Mouse (Mus musculus): ENCODE measurements around the gene Paqr9. TPM values are rescaled to one million over a fixed set of nuclear protein-coding genes. Genes with fewer than 3 reads are reported as not detected.

Paqr9 gene
- total and polyA plus RNA-seq, 2 experiments from 2014 or later: 6.3 to 26.0 TPM

DNA sequence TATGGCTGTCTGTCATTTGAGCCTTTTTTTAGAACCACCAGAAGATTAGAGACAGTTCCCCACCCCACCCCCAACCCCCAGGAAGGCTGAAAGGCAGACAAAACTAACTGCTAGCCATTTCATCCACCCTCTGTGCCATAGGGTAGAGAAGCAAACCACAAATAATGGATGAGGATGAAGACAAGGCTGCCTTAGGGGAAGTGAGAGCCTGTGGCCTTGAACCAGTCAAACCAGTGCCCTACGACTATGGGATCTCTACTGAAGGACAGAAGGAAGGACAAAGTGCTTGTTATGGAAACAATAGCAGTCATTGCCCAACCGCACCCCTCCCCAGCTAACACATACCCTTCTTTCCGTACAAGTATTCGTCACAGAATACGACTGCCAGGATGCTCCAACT, 9.8 kb downstream of the Paqr9 start:
- WGBS: 90% methylated on average over 5 of the region's 5 CpGs
- Histone ChIP-seq H3K4me2 (ENCODE audit: low read depth) (no peak overlapping the region), H3K27me3 (ENCODE audit: insufficient read depth, low read length) (no peaks in the 10 kb centered on the region), H3K27ac (ENCODE audit: low read depth, low read length) (no peak overlapping the region), H3K4me1 (ENCODE audit: insufficient read depth) (no peaks in the 10 kb centered on the region), H3K9me3 (ENCODE audit: low read length) (no peaks in the 10 kb centered on the region), H3K9ac (no peak overlapping the region), H3K4me3 (ENCODE audit: low read depth, low read length) (no peak overlapping the region), H3K36me3 (ENCODE audit: insufficient read depth) (no peaks in the 10 kb centered on the region)
- TF ChIP-seq CTCF (IDR thresholded peaks at IDR 0.05; ENCODE audit: low read depth): no peak
- ATAC-seq (no peak), DNase-seq (no peak)

DNA sequence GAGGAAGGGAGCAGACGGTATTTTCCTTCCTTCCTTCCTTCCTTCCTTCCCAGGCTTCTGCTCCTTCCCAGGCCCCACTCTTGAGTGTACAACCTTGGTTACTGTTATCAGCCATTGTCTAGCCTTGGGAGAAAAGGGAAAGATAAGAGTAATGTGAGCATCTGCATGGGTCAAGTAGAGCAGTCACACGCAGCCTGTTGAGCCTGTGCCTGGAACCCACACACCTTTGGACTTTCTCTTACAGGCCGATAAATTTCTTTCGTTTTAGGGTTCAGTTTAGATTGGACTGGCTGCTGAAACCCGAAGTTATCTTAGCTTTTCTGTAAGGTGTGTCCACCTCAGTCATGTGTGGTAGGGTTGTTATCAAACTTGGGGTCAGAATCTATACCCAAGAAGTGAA, 10.5 kb downstream of the Paqr9 start:
- Histone ChIP-seq H3K4me3 (ENCODE audit: low read depth, low read length) (no peak overlapping the region), H3K4me2 (ENCODE audit: low read depth) (no peak overlapping the region), H3K27me3 (ENCODE audit: insufficient read depth, low read length) (no peaks in the 10 kb centered on the region), H3K9me3 (ENCODE audit: low read length) (no peaks in the 10 kb centered on the region), H3K9ac (no peak overlapping the region), H3K27ac (ENCODE audit: low read depth, low read length) (no peak overlapping the region), H3K4me1 (ENCODE audit: insufficient read depth) (no peaks in the 10 kb centered on the region), H3K36me3 (ENCODE audit: insufficient read depth) (no peaks in the 10 kb centered on the region)
- no peak for DNase-seq
- TF ChIP-seq CTCF (IDR thresholded peaks at IDR 0.05; ENCODE audit: low read depth): no peak
- 94% methylated on average over 5 of the region's 5 CpGs for WGBS
- no peak for ATAC-seq

DNA sequence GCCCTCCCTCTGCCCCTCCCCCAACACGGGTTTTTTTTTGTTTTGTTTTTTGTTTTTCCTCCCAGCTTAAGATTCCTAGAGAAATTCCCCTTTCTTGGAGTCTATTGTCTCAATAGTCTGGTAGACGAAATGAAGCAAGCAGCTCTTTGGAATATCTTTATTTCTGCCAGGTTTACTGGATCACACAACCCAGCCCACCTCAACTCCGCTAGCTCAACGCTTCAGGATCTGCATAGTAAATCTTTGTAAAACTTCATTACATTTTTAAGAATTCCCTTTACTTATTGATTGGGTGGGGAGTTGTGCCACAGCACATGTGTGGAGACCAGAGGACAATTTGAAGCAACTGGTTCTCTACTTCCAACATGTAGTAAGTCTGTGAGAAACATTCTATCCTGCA, 11.1 kb downstream of the Paqr9 start:
- Histone ChIP-seq H3K4me1 (ENCODE audit: insufficient read depth) (no peaks in the 10 kb centered on the region), H3K36me3 (ENCODE audit: insufficient read depth) (no peaks in the 10 kb centered on the region), H3K27me3 (ENCODE audit: insufficient read depth, low read length) (no peaks in the 10 kb centered on the region), H3K9ac (no peak overlapping the region), H3K4me2 (ENCODE audit: low read depth) (no peak overlapping the region), H3K4me3 (ENCODE audit: low read depth, low read length) (no peak overlapping the region), H3K27ac (ENCODE audit: low read depth, low read length) (no peak overlapping the region), H3K9me3 (ENCODE audit: low read length) (no peaks in the 10 kb centered on the region)
- TF ChIP-seq CTCF (IDR thresholded peaks at IDR 0.05; ENCODE audit: low read depth): no peak
- DNase-seq (no peak), ATAC-seq (no peak)
- 84% methylated on average over 4 of the region's 4 CpGs for WGBS

DNA sequence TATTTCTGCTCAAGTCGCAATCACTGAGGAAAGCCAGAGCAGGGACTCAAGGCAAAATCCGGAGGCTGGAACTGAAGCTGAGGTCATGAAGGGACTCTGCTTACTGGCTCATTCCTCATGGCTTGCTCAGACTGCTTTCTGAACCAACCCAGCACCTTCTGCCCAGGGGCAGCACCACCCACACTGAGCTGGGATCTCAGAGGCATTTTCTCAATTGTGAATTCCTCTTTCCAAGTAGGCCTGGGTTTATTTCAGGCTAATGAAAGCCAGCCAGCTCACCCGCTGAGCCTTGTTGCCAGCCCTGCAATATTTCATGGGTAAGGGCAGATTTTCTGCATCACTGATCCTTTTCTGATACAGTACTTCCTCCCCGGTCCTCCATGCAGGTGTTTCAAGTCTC, 12.0 kb downstream of the Paqr9 start:
- H3K27ac ChIP-seq (ENCODE audit: low read depth, low read length): no peak overlapping the region
- no peaks in the 10 kb centered on the region for H3K9me3 ChIP-seq (ENCODE audit: low read length)
- TF ChIP-seq CTCF (IDR thresholded peaks at IDR 0.05; ENCODE audit: low read depth): no peak
- no peak overlapping the region for H3K4me3 ChIP-seq (ENCODE audit: low read depth, low read length)
- DNase-seq (no peak), ATAC-seq (no peak)
- H3K4me2 ChIP-seq (ENCODE audit: low read depth): no peak overlapping the region
- no peaks in the 10 kb centered on the region for H3K27me3 ChIP-seq (ENCODE audit: insufficient read depth, low read length)
- 66% methylated on average over 4 of the region's 4 CpGs for WGBS
- no peaks in the 10 kb centered on the region for H3K4me1 ChIP-seq (ENCODE audit: insufficient read depth)
- H3K36me3 ChIP-seq (ENCODE audit: insufficient read depth): no peaks in the 10 kb centered on the region
- no peak overlapping the region for H3K9ac ChIP-seq

DNA sequence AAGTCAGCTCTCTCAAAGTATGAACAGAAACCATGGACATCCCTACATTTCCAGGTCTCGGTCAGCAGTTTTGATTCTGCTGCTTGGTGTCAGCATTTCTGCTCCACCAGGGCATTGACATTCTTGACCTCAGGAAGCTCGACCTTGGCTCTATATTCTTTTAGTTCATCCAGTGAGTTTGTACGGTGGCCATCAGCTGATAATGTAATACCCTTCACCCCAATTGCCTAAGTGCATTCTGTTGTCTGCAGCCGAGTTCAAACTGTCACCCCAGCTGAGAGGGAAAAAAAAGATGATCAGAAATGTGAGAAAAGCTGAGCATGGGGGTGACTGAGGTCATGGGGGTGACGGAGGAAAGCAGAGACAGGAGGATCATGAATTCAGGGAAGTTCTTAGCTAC, 13.1 kb downstream of the Paqr9 start:
- DNase-seq (no peak), ATAC-seq (no peak)
- WGBS: 82% methylated on average over 5 of the region's 5 CpGs
- Histone ChIP-seq H3K27me3 (ENCODE audit: insufficient read depth, low read length) (no peaks in the 10 kb centered on the region), H3K4me2 (ENCODE audit: low read depth) (no peak overlapping the region), H3K4me3 (ENCODE audit: low read depth, low read length) (no peak overlapping the region), H3K9ac (no peak overlapping the region), H3K36me3 (ENCODE audit: insufficient read depth) (no peaks in the 10 kb centered on the region), H3K9me3 (ENCODE audit: low read length) (no peaks in the 10 kb centered on the region), H3K4me1 (ENCODE audit: insufficient read depth) (no peaks in the 10 kb centered on the region), H3K27ac (ENCODE audit: low read depth, low read length) (no peak overlapping the region)
- TF ChIP-seq CTCF (IDR thresholded peaks at IDR 0.05; ENCODE audit: low read depth): no peak

DNA sequence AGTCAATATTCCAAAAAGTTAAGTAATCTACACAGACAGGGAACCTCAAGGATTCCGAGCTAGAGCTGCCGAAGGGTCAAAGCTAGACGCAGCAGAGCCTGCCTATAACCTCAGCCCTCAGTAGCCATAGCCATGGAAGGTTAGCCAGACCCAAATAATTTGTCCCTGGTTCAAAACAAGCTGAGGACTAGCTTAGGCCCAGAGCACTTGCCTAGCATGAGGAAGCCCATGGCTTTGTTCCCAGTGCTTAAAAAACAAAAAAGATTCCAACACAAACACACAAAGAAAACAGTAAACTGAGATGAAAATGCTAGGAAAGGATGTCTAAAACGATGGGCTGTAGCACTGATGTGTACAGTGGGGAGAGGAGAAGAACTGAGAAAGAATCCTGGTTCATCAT, 14.7 kb downstream of the Paqr9 start:
- TF ChIP-seq CTCF (IDR thresholded peaks at IDR 0.05; ENCODE audit: low read depth): no peak

DNA sequence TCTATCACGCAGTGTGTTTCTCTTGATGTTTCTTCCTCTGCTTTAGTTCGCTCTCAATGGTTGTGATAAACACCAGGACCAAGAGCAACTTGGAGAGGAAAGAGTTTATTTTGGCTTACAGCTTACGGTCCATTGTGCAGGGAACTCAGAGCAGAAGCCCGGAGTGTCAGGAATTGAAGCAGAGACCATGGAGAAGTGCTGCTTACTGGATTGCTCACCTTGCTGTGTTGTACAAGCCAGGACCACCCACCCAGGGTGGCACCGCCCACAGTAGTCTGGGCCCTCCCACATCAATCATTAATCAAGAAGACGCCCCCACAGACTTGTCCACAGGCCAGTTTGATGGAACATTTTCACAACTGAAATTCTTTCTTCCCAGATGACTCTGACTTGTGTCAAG, 18.0 kb downstream of the Paqr9 start:
- H3K4me3 ChIP-seq (ENCODE audit: low read depth, low read length): no peak overlapping the region
- no peak overlapping the region for H3K9ac ChIP-seq
- no peak overlapping the region for H3K27ac ChIP-seq (ENCODE audit: low read depth, low read length)
- H3K9me3 ChIP-seq (ENCODE audit: low read length): no peaks in the 10 kb centered on the region
- no peak for DNase-seq
- H3K4me2 ChIP-seq (ENCODE audit: low read depth): no peak overlapping the region
- no peaks in the 10 kb centered on the region for H3K36me3 ChIP-seq (ENCODE audit: insufficient read depth)
- ATAC-seq: no peak
- H3K4me1 ChIP-seq (ENCODE audit: insufficient read depth): no peaks in the 10 kb centered on the region
- H3K27me3 ChIP-seq (ENCODE audit: insufficient read depth, low read length): no peaks in the 10 kb centered on the region
- no peak for TF ChIP-seq CTCF (IDR thresholded peaks at IDR 0.05; ENCODE audit: low read depth)
- WGBS: 90% methylated on average over 6 of the region's 6 CpGs

More for the DNA sequence above, 14.7 kb downstream of the Paqr9 start:
- no peaks in the 10 kb centered on the region for H3K36me3 ChIP-seq (ENCODE audit: insufficient read depth)
- H3K4me3 ChIP-seq (ENCODE audit: low read depth, low read length): no peak overlapping the region
- H3K9me3 ChIP-seq (ENCODE audit: low read length): no peaks in the 10 kb centered on the region
- H3K27ac ChIP-seq (ENCODE audit: low read depth, low read length): no peak overlapping the region
- ATAC-seq (no peak), DNase-seq (no peak)
- H3K4me1 ChIP-seq (ENCODE audit: insufficient read depth): no peaks in the 10 kb centered on the region
- H3K4me2 ChIP-seq (ENCODE audit: low read depth): no peak overlapping the region
- H3K9ac ChIP-seq: no peak overlapping the region
- H3K27me3 ChIP-seq (ENCODE audit: insufficient read depth, low read length): no peaks in the 10 kb centered on the region
- 82% methylated on average over 4 of the region's 4 CpGs for WGBS

DNA sequence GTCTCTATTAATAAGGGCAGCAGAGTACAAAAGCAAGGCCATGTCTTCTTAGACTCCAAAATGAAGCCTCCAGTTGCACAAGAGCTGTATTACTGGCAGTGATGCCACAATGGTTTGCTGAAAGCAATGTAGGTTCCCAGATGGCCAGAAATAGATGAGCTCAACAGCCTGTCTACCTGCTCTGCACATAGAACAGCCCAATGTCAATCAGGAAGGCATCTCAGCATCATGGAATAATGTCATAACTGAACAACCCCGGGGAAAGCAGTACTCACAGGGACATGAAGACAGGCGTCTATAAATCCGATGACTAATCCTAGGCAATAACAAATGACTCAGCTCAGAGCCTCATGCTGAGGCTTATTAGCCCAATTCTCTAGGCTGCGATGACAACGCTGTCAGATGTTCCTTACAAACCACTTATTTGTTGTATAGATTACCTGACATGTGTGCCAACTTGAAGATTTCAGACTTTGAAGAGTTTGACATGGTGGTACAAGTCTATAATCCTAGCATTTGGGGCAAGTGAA, 19.0 kb downstream of the Paqr9 start:
- Histone ChIP-seq H3K4me3 (ENCODE audit: low read depth, low read length) (no peak overlapping the region), H3K27ac (ENCODE audit: low read depth, low read length) (no peak overlapping the region), H3K9ac (no peak overlapping the region), H3K4me2 (ENCODE audit: low read depth) (no peak overlapping the region), H3K4me1 (ENCODE audit: insufficient read depth) (no peaks in the 10 kb centered on the region), H3K27me3 (ENCODE audit: insufficient read depth, low read length) (no peaks in the 10 kb centered on the region), H3K36me3 (ENCODE audit: insufficient read depth) (no peaks in the 10 kb centered on the region), H3K9me3 (ENCODE audit: low read length) (no peaks in the 10 kb centered on the region)
- DNase-seq: no peak
- no peak for ATAC-seq
- TF ChIP-seq CTCF (IDR thresholded peaks at IDR 0.05; ENCODE audit: low read depth): no peak
- 84% methylated on average over 5 of the region's 5 CpGs for WGBS

All from forebrain, postnatal 0 days (tissue).